Mouse (Mus musculus): Measurements from ENCODE around the gene Mpped1.

GRCm38 (mm10) chr15:83848193-83848592, 68.9 kb downstream of the Mpped1 start:
- TF ChIP-seq CTCF (IDR thresholded peaks at IDR 0.05; ENCODE audit: extremely low read depth, insufficient read depth, insufficient read length, insufficient replicate concordance) (no peak), POLR2A (IDR thresholded peaks at IDR 0.05; ENCODE audit: low read depth, low read length) (no peak)

Measured in spleen, adult 2 months (tissue).